Mouse (Mus musculus) thymus, postnatal 10 days (tissue): Measurements from ENCODE around the gene Rbks.
"Not testable (repeated sequence)": the region's sequence is repeated elsewhere in the genome, so short reads cannot be mapped to it uniquely, and the experiment has no call there.

ENCODE experiments used
- DNase-seq, 2 experiments: peaks; one replicate each; pipeline ENCODE4 v3.0.0; 2021; ENCODE audit warnings: low spot score in 2 of 2

The Rbks gene

GRCm38 (mm10) chr5:31678000-31678399, 19.4 kb downstream of the Rbks start:
- no peak for DNase-seq

DNA sequence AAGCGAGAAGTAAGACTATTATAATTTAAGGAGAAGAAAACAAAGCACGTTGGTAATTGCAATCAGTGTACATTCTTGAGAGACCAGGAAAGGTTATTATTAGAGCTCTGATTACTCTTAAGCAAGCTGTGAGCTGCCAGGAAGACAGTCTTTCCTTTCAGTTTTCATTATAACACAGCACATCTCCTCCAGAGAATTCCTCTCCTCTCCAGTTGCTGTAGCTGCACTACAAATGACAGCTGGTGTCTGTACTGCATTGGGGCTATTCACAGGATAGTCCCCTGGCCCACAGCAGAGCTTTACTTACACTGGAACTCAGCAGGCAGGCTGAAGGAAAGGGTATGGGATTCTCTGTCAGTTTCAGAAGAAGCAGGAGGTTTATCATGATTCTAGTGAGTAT, 24.0 kb downstream of the Rbks start:
- no peak for DNase-seq

DNA sequence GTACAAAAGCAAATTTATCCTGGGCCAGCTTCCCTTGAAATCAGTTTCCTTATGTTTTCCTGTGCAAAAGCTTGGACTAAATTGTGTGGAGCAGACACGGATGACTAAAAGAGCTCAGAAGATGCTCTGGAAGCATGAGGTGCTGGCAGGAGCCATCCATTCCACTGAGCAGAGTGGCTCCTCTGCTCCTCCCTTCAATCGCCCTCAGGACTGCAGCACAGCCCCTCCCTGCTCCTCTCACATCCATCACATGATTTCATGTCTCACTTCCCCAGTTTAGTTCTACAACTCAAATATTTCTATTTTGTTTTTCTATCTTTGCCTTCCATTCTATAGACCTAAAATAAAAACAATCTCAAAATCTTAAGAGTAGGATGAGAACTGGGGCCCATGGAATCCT, 26.3 kb downstream of the Rbks start:
- no peak for DNase-seq

- no peak for DNase-seq
These were observed 27.4 kb downstream of the Rbks start for GRCm38 (mm10) chr5:31669984-31670383.

- DNase-seq, result no peak
These were observed 29.0 kb downstream of the Rbks start for GRCm38 (mm10) chr5:31668325-31668968.

DNA sequence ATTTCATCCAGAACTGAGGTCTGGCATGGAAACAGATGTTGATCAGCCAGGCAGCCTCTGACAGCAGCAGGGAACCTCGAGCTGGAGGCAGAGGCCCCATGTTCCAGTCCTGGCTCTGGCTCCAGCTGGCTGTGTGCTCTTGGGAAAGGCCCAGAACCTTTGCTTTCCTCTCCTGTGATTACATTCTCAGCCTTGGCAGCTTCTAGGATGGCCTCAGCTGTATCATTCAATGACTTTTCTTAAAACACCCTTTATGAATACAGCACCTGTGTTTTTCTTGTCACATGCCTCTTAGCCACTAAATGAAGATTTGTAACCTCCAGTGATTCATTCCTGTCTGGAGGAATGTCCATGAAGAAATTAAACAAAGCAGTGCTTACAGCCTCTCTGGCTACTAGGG, 31.3 kb downstream of the Rbks start:
- no peak for DNase-seq

GRCm38 (mm10) chr5:31655688-31656190, 41.7 kb downstream of the Rbks start:
- DNase-seq, result no peak

GRCm38 (mm10) chr5:31650518-31651288, 46.7 kb downstream of the Rbks start:
- no peak for DNase-seq

DNA sequence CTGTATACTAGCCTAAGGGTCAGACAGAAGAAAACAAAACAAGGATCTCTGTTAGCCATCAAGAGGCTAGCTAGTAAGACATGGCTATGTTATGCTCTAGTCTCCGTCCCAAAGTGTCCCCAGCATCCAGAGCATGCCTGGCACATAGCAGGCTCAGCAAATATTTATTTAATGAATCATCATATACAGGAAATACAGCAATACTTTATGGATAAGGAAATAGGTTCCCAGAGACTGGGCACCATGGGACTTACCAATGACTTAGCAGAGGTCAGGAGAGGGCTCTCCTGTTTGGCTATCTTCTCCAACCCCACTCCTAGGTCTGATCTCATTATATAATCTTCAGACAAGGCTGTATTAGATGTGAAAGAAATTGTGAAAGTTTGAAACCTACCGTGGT, 50.1 kb downstream of the Rbks start:
- DNase-seq, result no peak

GRCm38 (mm10) chr5:31646574-31646973, 50.9 kb downstream of the Rbks start:
- DNase-seq, result no peak

GRCm38 (mm10) chr5:31645798-31646197, 51.6 kb downstream of the Rbks start:
- no peak for DNase-seq

GRCm38 (mm10) chr5:31644847-31645246, 52.6 kb downstream of the Rbks start:
- DNase-seq, result no peak

DNA sequence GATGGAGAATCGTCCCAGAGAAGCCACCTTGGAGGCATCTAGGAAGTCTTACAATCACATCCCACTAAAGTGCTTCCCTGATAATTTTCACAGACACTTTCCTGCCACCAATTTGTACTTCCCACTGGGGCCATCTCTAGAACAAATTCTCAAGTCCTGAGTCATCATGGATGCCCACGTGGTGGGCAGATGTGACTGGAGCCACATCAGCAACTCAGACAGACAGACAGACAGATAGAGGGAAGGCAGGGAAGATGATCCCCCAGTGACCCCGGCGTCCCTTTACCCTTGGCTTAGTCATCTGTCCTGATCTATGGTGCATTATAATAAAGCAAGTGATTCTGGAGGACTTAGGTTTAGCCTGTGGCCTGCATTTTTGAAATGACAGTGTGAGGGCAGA, 53.2 kb downstream of the Rbks start:
- DNase-seq, result no peak

- DNase-seq, result no peak
These were observed 55.1 kb downstream of the Rbks start for GRCm38 (mm10) chr5:31642300-31642699.

DNA sequence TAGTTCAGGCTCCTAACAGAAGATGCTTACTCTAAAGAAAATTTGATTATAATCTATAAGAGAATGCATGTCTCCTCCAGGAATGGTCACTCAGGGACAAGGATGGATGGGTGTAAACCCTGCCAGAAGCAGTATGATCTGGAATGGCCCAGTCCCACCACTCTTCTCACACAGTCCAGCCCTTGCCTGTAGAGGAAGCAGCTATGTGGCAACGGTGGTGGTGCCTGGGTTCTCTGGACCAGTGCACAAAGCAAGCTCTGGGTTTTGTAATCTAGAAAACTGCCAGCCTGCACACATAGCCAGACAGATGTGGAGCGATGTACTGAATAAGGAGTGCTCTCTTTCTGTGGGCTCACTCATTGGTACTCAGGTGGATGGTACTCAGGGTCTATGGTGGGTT, 56.9 kb downstream of the Rbks start:
- no peak for DNase-seq

- DNase-seq, result no peak
These were observed 60.7 kb downstream of the Rbks start for GRCm38 (mm10) chr5:31636636-31637253.

- DNase-seq, result no peak
These were observed 62.7 kb downstream of the Rbks start for GRCm38 (mm10) chr5:31634679-31635078.

DNA sequence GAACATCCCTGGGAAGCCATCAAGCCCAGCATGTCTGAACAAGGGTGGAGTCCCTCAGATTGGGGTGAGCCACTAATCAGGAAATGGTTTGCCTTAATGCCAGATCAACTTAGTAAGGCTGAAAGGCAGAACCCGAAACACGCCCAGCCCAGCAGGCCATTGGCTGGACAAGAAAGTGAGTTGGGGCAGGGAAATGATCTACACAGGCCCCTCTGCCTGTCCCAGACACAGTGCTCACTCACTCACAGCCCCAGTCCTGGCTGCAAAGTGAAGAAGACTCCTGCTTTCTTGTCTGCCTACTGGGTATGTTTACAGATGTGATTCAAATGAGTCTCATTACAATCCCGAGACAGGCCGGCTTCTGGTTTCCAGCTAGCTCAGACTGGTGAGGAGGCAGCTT, 63.3 kb downstream of the Rbks start:
- no peak for DNase-seq

GRCm38 (mm10) chr5:31631169-31631568, 66.3 kb downstream of the Rbks start:
- not testable (repeated sequence) for DNase-seq

GRCm38 (mm10) chr5:31630064-31630463, 67.4 kb downstream of the Rbks start:
- no peak for DNase-seq

GRCm38 (mm10) chr5:31628555-31628954, 68.9 kb downstream of the Rbks start:
- no peak for DNase-seq

DNA sequence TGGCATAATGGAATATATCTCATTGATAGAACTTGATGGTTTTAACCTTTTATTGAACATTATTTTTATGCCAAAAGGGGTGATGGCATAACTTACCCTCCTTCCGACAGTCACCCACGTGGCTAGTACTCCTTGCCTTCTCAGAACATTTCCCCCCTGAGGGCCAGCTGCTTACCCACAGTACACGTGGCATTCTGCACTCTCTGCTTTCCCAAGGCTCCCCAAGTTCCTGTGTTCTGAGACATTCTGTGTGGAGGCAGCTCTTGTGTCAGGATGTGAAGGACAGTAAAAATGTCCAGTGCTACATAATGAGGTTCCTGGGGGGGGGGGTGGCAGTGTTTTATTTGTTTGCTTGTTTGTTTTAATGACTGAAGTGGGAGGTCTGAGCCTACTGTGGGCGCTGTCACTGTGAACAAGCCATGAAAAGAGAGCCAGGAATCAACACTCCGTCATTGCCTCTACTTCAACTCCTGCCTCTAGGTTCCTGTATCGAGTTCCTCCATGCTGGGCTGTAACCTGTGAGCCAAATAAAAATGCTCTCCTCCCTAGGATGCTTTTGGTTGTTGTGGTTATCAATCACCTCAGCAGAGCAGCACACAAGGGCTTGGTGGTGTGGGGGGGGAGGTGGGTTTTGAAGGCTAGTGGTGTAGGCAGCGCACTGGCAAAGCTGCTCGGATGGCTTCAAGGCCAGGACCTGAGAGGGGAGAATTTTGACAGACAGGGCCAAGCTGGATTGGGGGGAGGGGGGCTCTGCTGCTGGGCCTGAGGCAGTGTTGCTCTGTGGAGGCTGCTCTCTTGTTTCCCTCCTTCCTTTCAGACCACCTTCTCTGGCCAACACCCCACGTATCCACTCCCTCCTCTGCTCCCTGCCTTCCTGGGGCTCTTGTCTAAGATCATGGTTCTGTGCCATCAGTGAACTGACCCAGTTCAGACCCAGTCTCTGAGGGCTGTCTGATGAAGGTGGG, 69.6 kb downstream of the Rbks start:
- DNase-seq, result no peak
